Mouse (Mus musculus) forebrain, embryonic 16.5 days (tissue): Measurements from ENCODE around the gene Map4k5. TPM values are rescaled to one million over a fixed set of nuclear protein-coding genes. Genes with fewer than 3 reads are reported as not detected.

Source experiments
- ATAC-seq: fragments of 200-750 bp; cut with Nextera tagmentation; 2 replicates; pipeline ENCODE4 v1.8.0; 2017; ENCODE audit warnings: mild to moderate bottlenecking, moderate library complexity
- H3K27ac ChIP-seq: fragments of 300-500 bp; sonication (generic); 2 replicates; pipeline ENCODE4 v1.5.1; 2014; ENCODE audit warnings: low read length, control low read depth
- H3K27me3 ChIP-seq: fragments of 300-500 bp; sonication (generic); replicated peaks from 2 replicates; pipeline ENCODE4 v1.6.1; 2014; ENCODE audit warnings: low read length; ENCODE audit not compliant: control insufficient read depth, insufficient read depth
- H3K36me3 ChIP-seq: fragments of 300-500 bp; sonication (generic); 2 replicates; pipeline ENCODE4 v1.6.1; 2014; ENCODE audit not compliant: control insufficient read depth, insufficient read depth
- H3K4me1 ChIP-seq: fragments of 300-500 bp; sonication (generic); replicated peaks from 2 replicates; pipeline ENCODE4 v1.6.1; 2014; ENCODE audit warnings: low read length; ENCODE audit not compliant: control insufficient read depth, insufficient read depth
- H3K4me2 ChIP-seq: fragments of 300-500 bp; sonication (generic); 2 replicates; pipeline ENCODE4 v1.6.1; 2014; ENCODE audit warnings: mild to moderate bottlenecking, low read length, control low read depth
- H3K4me3 ChIP-seq: fragments of 300-500 bp; sonication (generic); replicated peaks from 2 replicates; pipeline ENCODE4 v1.5.1; 2014; ENCODE audit warnings: mild to moderate bottlenecking, low read length, control low read depth
- H3K9ac ChIP-seq: fragments of 300-500 bp; sonication (generic); replicated peaks from 2 replicates; pipeline ENCODE4 v1.6.1; 2014; ENCODE audit warnings: low read depth, low read length, control low read depth
- H3K9me3 ChIP-seq: fragments of 300-500 bp; sonication (generic); 2 replicates; pipeline ENCODE4 v1.6.1; 2016; ENCODE audit warnings: low read length; ENCODE audit not compliant: control insufficient read depth
- WGBS: fragments of 180-500 bp; shearing (Covaris S2); extraction: QIAGEN DNeasy Blood & Tissue Kit; methylation state at CpG from one replicate; pipeline ENCODE4 v1.1.7; 2014; 5-methylcytosine and 5-hydroxymethylcytosine counted together
- microRNA counts: library from miRNA; unstranded; fragments of <30 nt; microRNA quantifications from one replicate; lab custom pipeline; 2016
- microRNA-seq: library from miRNA; unstranded; fragments of <30 nt; microRNA quantifications from one replicate; pipeline ENCODE4, GENCODE M21; 2017
- polyA plus RNA-seq: library from polyadenylated mRNA; unstranded; fragments of >200 nt; fragmentation: Nextera tagmentation; extraction: Ambion mirVana; gene quantifications from 2 replicates; pipeline ENCODE4 v1.2.1, GENCODE M21; 2015

Map4k5 gene
- polyA plus RNA-seq, 1 experiment from 2014 or later: 34.5 TPM

DNA sequence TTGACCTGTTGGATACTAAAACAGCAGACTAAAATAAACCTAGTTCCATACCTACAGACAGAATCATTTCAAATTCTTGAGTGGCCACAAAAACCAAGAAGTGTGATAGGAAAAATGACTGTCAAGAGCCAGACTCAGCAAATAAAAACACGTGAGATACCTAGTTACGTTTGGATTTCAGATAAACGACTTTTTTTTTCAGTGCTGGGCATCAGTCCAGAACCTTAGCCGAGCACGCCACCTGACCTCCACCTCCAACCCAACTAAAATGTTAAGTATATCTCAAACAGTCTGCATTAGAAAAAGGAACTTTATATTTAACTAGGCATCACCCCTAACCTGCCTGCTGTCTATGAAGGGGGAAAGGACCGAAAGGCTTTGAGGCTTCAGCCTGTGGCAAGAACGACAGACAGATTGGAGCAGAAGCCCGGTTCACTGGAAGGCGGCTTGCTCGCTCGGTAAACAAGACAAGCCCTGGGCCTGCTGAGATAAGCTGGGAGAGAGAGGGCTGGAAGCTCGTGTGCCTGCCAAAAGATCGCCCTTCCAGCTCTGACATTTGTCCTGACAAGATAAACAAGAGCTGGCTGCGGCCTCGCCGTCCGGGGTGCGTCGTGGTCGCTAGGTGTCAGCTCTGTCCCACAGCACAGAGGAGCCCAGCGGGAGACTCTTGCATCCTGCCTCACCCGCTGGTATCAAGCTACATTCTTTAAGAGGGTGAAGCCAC, 135.4 kb downstream of the Map4k5 start:
- Histone ChIP-seq H3K9ac (peak overlapping the region; percentile 31; the same call in 1 of the 2 replicates), H3K9me3 (no peaks in the 10 kb centered on the region), H3K27me3 (no peaks in the 10 kb centered on the region), H3K36me3 (no peaks in the 10 kb centered on the region), H3K4me1 (peaks cover 20% of the 10 kb centered on the region), H3K4me3 (no peak overlapping the region; the same call in 1 of the 2 replicates), H3K27ac (no peak overlapping the region), H3K4me2 (peak overlapping the region; percentile 51)
- peak; percentile 90 for ATAC-seq
- 11% methylated on average over 22 of the region's 22 CpGs for WGBS

DNA sequence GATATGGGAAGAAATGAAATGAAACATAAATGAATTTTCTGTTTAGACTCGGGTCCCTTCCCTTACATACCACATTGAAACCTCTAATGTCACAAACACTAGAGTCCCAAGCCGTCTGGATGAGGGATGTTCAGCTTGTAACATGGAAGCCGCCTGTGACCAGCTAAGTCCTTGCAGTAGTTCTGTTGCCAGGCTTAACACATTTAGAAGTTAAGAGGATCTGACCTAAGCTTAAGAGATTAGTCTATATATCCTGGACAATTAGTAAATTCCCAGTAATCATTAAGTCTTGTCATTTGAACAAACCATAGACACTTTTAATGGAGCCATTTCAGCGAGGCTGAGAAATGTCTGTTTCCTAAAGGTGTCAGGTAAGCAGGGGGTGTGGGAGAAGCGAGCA, 137.0 kb downstream of the Map4k5 start:
- Histone ChIP-seq H3K4me2 (no peak overlapping the region), H3K27me3 (no peaks in the 10 kb centered on the region), H3K4me3 (no peak overlapping the region), H3K9me3 (no peaks in the 10 kb centered on the region), H3K4me1 (peaks cover 17% of the 10 kb centered on the region), H3K27ac (no peak overlapping the region), H3K36me3 (no peaks in the 10 kb centered on the region), H3K9ac (no peak overlapping the region)
- ATAC-seq: no peak
- 75% methylated on average over 5 of the region's 5 CpGs for WGBS

DNA sequence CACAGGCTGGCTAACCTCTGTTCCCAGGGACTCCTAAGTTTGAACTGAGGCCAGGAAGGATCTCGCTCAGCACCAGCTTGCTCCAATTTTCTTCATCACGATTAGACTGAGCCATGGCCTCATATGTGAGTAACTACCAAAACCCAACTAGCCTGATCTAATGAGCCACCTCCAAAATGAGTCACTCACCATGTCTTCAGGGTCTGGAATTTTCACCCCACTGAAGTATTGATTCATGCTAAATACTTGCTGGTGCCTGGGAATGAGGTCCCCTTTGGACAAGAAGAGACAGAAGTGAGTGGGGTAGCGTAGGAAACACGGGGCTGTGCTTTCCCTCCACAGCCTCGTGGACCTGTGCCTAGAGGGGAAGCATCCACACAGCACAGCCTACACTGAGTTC, 139.1 kb downstream of the Map4k5 start:
- Histone ChIP-seq H3K9me3 (no peaks in the 10 kb centered on the region), H3K9ac (no peak overlapping the region), H3K27ac (no peak overlapping the region), H3K36me3 (no peaks in the 10 kb centered on the region), H3K27me3 (no peaks in the 10 kb centered on the region), H3K4me3 (no peak overlapping the region), H3K4me2 (no peak overlapping the region), H3K4me1 (peaks cover 16% of the 10 kb centered on the region)
- ATAC-seq: no peak
- 84% methylated on average over 5 of the region's 5 CpGs for WGBS

MicroRNAs encoded within 50 kb of the gene (microRNA counts, 519-probe panel; counts per million panel counts)
- microRNA mmu-miR-681 (lab: Ali Mortazavi, UCI): not detected

Small RNA genes lying within 50 kb of the gene (microRNA-seq; reads per million reads assigned to microRNA genes)
- not detected for gene Mir681

Other genes starting within 250 kb of the Map4k5 start
- 11.0 and 11.8 TPM in 2 replicates for gene Sos2, start 211.3 kb downstream of the Map4k5 start, polyA plus RNA-seq
- 15.0 and 16.3 TPM in 2 replicates for gene L2hgdh, start 168.3 kb downstream of the Map4k5 start, polyA plus RNA-seq
- gene Atp5s, start 168.2 kb downstream of the Map4k5 start, polyA plus RNA-seq: 26.0 and 26.1 TPM in 2 replicates
- gene Cdkl1, start 101.9 kb downstream of the Map4k5 start, polyA plus RNA-seq: 4.9 and 6.9 TPM in 2 replicates
- 122 and 124 TPM in 2 replicates for gene Atl1, start 586 bp downstream of the Map4k5 start, polyA plus RNA-seq
- 1.7 and 3.3 TPM in 2 replicates for gene Sav1, start 93.8 kb upstream of the Map4k5 start, polyA plus RNA-seq
- gene Nin, start 220.5 kb upstream of the Map4k5 start, polyA plus RNA-seq: 40.2 and 45.3 TPM in 2 replicates